Mouse (Mus musculus) stomach, embryonic 15.5 days (tissue): Measurements from ENCODE around the gene P2rx4. TPM values are rescaled to one million over a fixed set of nuclear protein-coding genes. Genes with fewer than 3 reads are reported as not detected.

Experiments used
- ATAC-seq: fragments of 200-750 bp; cut with Nextera tagmentation; 2 replicates; pipeline ENCODE4 v1.8.0; 2017; ENCODE audit warnings: low read depth, moderate number of reproducible peaks, moderate TSS enrichment; ENCODE audit not compliant: insufficient read depth, low FRiP score
- H3K27ac ChIP-seq: fragments of 300-500 bp; sonication (generic); 2 replicates; pipeline ENCODE4 v1.5.1; 2015; ENCODE audit warnings: mild to moderate bottlenecking, inconsistent platforms
- H3K27me3 ChIP-seq: fragments of 300-500 bp; sonication (generic); replicated peaks from 2 replicates; pipeline ENCODE4 v1.6.1; 2015; ENCODE audit warnings: inconsistent platforms
- H3K36me3 ChIP-seq: fragments of 300-500 bp; sonication (generic); 2 replicates; pipeline ENCODE4 v1.6.1; 2015; ENCODE audit warnings: inconsistent platforms
- H3K4me1 ChIP-seq: fragments of 300-500 bp; sonication (generic); 2 replicates; pipeline ENCODE4 v1.6.1; 2015; ENCODE audit warnings: inconsistent platforms
- H3K4me2 ChIP-seq: fragments of 300-500 bp; sonication (generic); 2 replicates; pipeline ENCODE4 v1.6.1; 2015; ENCODE audit warnings: mild to moderate bottlenecking, inconsistent platforms
- H3K4me3 ChIP-seq: fragments of 300-500 bp; sonication (generic); replicated peaks from 2 replicates; pipeline ENCODE4 v1.5.1; 2015; ENCODE audit warnings: inconsistent platforms
- H3K9ac ChIP-seq: fragments of 300-500 bp; sonication (generic); 2 replicates; pipeline ENCODE4 v1.6.1; 2015; ENCODE audit warnings: inconsistent platforms
- H3K9me3 ChIP-seq: fragments of 300-500 bp; sonication (generic); 2 replicates; pipeline ENCODE4 v1.6.1; 2016; ENCODE audit warnings: inconsistent platforms
- WGBS: fragments of 180-500 bp; shearing (Covaris S2); methylation state at CpG from one replicate; pipeline ENCODE4 v1.1.7; 2015; 5-methylcytosine and 5-hydroxymethylcytosine counted together
- polyA plus RNA-seq: library from polyadenylated mRNA; unstranded; fragments of >200 nt; fragmentation: Nextera tagmentation; extraction: Ambion mirVana; gene quantifications from 2 replicates; pipeline ENCODE4 v1.2.1, GENCODE M21; 2015

Gene P2rx4
- polyA plus RNA-seq, 1 experiment from 2014 or later = 26.9 TPM

- no peak overlapping the region for H3K9ac ChIP-seq
- no peak overlapping the region for H3K4me2 ChIP-seq
- ATAC-seq = no peak
- H3K27ac ChIP-seq = no peak overlapping the region
- no peaks in the 10 kb centered on the region for H3K27me3 ChIP-seq
- H3K36me3 ChIP-seq = no peaks in the 10 kb centered on the region
- no peak overlapping the region for H3K4me3 ChIP-seq
- no peaks in the 10 kb centered on the region for H3K9me3 ChIP-seq
- WGBS = 67% methylated on average over 3 of the region's 3 CpGs
- H3K4me1 ChIP-seq = peaks cover 8% of the 10 kb centered on the region; the same call in 1 of the 2 replicates
These were observed 2.2 kb upstream of the P2rx4 start for GRCm38 (mm10) chr5:122705174-122705573.

DNA sequence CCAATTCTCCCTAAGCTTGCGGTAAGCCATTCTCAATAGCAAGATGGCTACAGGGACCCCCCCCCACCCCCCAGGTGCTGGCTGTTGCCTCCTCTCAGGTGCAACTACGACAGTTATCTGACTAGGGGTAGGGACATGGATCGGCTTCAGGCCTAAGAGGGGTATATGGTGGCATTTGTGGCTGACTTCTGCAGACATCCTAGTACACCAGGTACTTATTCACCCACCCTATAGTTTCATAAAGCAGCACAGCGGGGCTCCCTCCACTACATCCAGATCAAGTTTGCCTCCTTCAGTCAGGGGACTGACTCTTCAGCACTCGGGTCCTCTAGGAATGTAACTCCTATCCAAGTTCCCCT is 448 bp upstream of the P2rx4 start:
- H3K27ac ChIP-seq = peak overlapping the region; percentile 84
- WGBS = 40% methylated on average over 5 of the region's 5 CpGs
- H3K4me3 ChIP-seq = peak overlapping the region; percentile 72
- H3K4me2 ChIP-seq = peak overlapping the region; percentile 92
- H3K9me3 ChIP-seq = no peaks in the 10 kb centered on the region
- no peaks in the 10 kb centered on the region for H3K27me3 ChIP-seq
- no peaks in the 10 kb centered on the region for H3K36me3 ChIP-seq
- H3K4me1 ChIP-seq = peaks cover 5% of the 10 kb centered on the region; the same call in 1 of the 2 replicates
- peak overlapping the region; percentile 65; the same call in 1 of the 2 replicates for H3K9ac ChIP-seq
- ATAC-seq = 0 out of 2 replicates have a peak, but pooled peaks have one; percentile 12

DNA sequence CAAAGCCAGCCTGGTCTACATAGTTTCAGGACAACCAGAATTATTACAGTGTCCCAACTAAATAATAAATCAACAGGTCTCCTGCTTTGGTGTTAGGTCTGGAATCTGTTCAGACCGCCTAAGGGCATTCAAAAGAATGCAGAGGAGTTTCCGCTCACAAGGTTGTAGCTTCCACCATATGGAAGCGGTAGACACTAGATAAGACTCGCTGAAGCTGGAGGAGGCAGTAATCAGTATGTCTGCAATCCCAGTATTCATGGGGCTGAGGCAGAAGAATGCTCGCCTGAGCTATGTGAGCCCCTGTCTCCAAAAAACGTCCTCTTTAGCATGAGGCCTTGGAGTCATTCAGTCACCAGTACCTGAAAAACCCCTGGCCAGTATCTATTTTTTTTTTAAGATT is 1.5 kb downstream of the P2rx4 start:
- WGBS = 74% methylated on average over 6 of the region's 6 CpGs
- ATAC-seq = no peak
- H3K4me1 ChIP-seq = peaks cover 5% of the 10 kb centered on the region; the same call in 1 of the 2 replicates
- H3K27ac ChIP-seq = no peak overlapping the region
- no peaks in the 10 kb centered on the region for H3K9me3 ChIP-seq
- no peak overlapping the region for H3K4me2 ChIP-seq
- H3K9ac ChIP-seq = no peak overlapping the region
- H3K4me3 ChIP-seq = no peak overlapping the region
- no peaks in the 10 kb centered on the region for H3K27me3 ChIP-seq
- no peaks in the 10 kb centered on the region for H3K36me3 ChIP-seq

DNA sequence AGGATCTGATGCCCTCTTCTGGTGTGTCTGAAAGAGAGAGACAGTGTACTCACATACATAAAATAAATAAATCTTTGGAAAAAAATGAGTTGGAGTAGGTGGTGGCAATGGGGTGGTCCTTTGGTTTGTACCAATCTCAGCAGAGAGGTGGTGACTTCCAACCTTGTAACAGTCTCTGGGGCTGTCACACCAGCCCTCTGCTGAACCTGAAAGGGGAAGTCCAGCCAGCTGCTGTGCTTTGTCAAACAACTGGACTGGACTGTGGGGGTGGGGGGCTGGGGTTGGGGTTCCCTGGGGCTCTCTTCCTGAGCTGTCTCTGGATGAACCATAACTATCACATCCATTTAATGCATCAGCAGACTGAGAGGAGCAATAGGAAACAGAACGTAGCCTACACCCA is 8.4 kb downstream of the P2rx4 start:
- Histone ChIP-seq H3K36me3 (no peaks in the 10 kb centered on the region), H3K9ac (no peak overlapping the region), H3K4me3 (no peak overlapping the region), H3K27ac (no peak overlapping the region), H3K4me1 (no peaks in the 10 kb centered on the region), H3K27me3 (no peaks in the 10 kb centered on the region), H3K9me3 (no peaks in the 10 kb centered on the region; the same call in 1 of the 2 replicates), H3K4me2 (no peak overlapping the region)
- WGBS = 59% methylated on average over 1 of the region's 1 CpGs
- ATAC-seq = no peak

DNA sequence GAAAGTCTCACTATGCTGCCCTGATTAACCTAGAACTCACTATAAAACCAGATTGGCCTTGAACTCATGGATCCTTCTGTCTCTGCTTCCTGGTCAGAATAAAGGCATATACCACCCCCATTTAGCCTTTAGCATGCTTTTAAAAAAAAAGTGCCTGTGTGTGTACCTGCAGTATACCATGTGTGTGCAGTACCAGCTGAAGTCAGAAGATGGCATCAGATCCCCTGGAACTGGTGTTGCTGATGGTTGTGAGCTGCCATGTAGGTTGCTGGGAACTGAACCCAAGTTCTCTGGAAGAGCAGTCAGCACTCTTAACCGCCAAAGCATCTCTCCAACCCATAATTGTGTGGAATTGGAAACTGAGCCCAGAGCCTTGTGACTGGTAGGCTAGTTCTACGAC is 9.4 kb downstream of the P2rx4 start:
- no peaks in the 10 kb centered on the region for H3K36me3 ChIP-seq
- WGBS = 90% methylated on average over 2 of the region's 2 CpGs
- H3K4me3 ChIP-seq = no peak overlapping the region
- no peaks in the 10 kb centered on the region for H3K27me3 ChIP-seq
- H3K4me2 ChIP-seq = no peak overlapping the region
- H3K9me3 ChIP-seq = no peaks in the 10 kb centered on the region; the same call in 1 of the 2 replicates
- no peak overlapping the region for H3K9ac ChIP-seq
- H3K27ac ChIP-seq = no peak overlapping the region
- ATAC-seq = no peak
- H3K4me1 ChIP-seq = no peaks in the 10 kb centered on the region

DNA sequence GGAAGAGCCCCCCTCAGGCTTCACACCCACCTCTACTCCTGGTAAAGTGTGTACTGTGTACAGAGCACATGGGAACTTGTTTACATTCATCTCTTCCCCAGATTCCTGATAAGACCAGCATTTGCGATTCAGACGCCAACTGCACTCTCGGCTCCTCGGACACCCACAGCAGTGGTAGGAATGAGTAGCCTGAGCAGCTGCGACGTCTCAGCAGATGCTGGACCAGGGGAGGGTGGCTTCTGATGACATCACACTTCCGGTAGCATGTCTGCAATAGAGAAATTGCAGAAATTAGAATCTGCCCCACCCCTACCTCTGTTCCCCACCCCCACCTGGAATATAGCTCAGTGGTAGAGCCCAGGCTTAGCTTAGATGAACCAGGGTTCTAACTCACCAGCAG is 11.1 kb downstream of the P2rx4 start:
- no peak overlapping the region for H3K4me2 ChIP-seq
- no peak overlapping the region for H3K9ac ChIP-seq
- no peak overlapping the region for H3K27ac ChIP-seq
- no peaks in the 10 kb centered on the region for H3K27me3 ChIP-seq
- H3K4me1 ChIP-seq = no peaks in the 10 kb centered on the region
- H3K4me3 ChIP-seq = no peak overlapping the region
- no peaks in the 10 kb centered on the region for H3K36me3 ChIP-seq
- 34% methylated on average over 7 of the region's 7 CpGs for whole genome bisulfite sequencing
- no peaks in the 10 kb centered on the region; the same call in 1 of the 2 replicates for H3K9me3 ChIP-seq
- no peak; the same call in 1 of the 2 replicates for ATAC-seq

DNA sequence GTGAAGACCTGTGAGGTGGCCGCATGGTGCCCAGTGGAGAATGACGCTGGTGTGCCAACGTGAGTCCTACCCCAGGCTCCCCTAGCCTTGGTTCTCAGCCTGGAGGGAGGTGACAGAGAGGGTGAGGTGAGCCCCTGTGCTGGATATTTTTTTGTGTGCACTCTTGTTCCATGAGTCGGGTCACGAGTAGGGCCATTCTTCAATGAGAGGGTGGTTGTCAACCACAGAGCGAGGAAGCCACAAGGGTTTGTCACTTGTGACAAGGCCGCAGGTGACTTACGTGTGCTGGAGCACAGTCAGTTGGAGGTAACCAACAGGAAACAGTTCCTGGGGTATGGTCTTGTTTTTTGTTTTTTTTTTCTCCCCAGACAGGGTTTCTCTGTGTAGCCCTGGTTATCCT is 11.8 kb downstream of the P2rx4 start:
- WGBS = 94% methylated on average over 8 of the region's 8 CpGs
- Histone ChIP-seq H3K27me3 (no peaks in the 10 kb centered on the region), H3K4me2 (no peak overlapping the region), H3K9me3 (no peaks in the 10 kb centered on the region; the same call in 1 of the 2 replicates), H3K27ac (no peak overlapping the region), H3K36me3 (no peaks in the 10 kb centered on the region), H3K4me1 (no peaks in the 10 kb centered on the region), H3K9ac (no peak overlapping the region), H3K4me3 (no peak overlapping the region)
- no peak for ATAC-seq

- Histone ChIP-seq H3K4me2 (no peak overlapping the region), H3K9me3 (no peaks in the 10 kb centered on the region), H3K27me3 (no peaks in the 10 kb centered on the region), H3K4me1 (0 out of 2 replicates have a peak, but pooled peaks cover 3% of the 10 kb centered on the region), H3K4me3 (no peak overlapping the region), H3K27ac (no peak overlapping the region), H3K9ac (no peak overlapping the region), H3K36me3 (no peaks in the 10 kb centered on the region)
- WGBS = 86% methylated on average over 13 of the region's 13 CpGs
- ATAC-seq = no peak
These were observed 18.1 kb downstream of the P2rx4 start for GRCm38 (mm10) chr5:122725453-122725852.

- H3K9ac ChIP-seq = no peak overlapping the region
- no peak overlapping the region for H3K4me3 ChIP-seq
- no peaks in the 10 kb centered on the region for H3K9me3 ChIP-seq
- no peak overlapping the region for H3K4me2 ChIP-seq
- WGBS = 17% methylated on average over 7 of the region's 7 CpGs
- no peaks in the 10 kb centered on the region for H3K27me3 ChIP-seq
- H3K4me1 ChIP-seq = 0 out of 2 replicates have a peak, but pooled peaks cover 3% of the 10 kb centered on the region
- ATAC-seq = no peak
- no peak overlapping the region for H3K27ac ChIP-seq
- H3K36me3 ChIP-seq = no peaks in the 10 kb centered on the region
These were observed 18.7 kb downstream of the P2rx4 start for GRCm38 (mm10) chr5:122726068-122726467.

DNA sequence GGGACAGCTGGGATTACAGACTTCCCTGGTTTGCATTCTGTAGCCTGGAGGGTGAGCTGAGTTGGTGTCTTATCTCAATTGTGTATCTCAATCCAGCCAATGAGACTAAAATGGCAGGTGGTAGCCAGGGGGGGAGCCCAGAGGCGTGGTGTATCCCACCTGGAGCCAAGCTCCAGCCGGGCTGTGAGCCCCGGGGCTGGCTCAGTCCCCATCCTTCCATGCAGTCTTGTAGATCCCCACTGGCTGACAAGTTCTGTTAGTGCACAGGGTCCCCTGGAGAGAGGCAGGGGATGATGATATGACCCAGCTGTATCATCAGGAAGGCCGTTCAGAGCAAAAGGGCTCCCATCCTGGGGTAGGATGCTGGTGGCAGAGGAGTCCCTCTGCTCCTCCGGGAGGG is 19.3 kb downstream of the P2rx4 start:
- Histone ChIP-seq H3K36me3 (no peaks in the 10 kb centered on the region), H3K4me2 (no peak overlapping the region), H3K4me3 (no peak overlapping the region), H3K27me3 (no peaks in the 10 kb centered on the region), H3K4me1 (peaks cover 7% of the 10 kb centered on the region; the same call in 1 of the 2 replicates), H3K9me3 (no peaks in the 10 kb centered on the region), H3K27ac (no peak overlapping the region), H3K9ac (no peak overlapping the region)
- WGBS = 66% methylated on average over 5 of the region's 5 CpGs
- ATAC-seq = no peak

GRCm38 (mm10) chr5:122727096-122727495 is 19.8 kb downstream of the P2rx4 start:
- H3K9me3 ChIP-seq = no peaks in the 10 kb centered on the region
- no peaks in the 10 kb centered on the region for H3K36me3 ChIP-seq
- H3K4me2 ChIP-seq = no peak overlapping the region
- no peak for ATAC-seq
- H3K4me3 ChIP-seq = no peak overlapping the region
- H3K27me3 ChIP-seq = no peaks in the 10 kb centered on the region
- 92% methylated on average over 7 of the region's 7 CpGs for WGBS
- H3K9ac ChIP-seq = no peak overlapping the region
- H3K27ac ChIP-seq = no peak overlapping the region
- H3K4me1 ChIP-seq = peaks cover 11% of the 10 kb centered on the region; the same call in 1 of the 2 replicates

DNA sequence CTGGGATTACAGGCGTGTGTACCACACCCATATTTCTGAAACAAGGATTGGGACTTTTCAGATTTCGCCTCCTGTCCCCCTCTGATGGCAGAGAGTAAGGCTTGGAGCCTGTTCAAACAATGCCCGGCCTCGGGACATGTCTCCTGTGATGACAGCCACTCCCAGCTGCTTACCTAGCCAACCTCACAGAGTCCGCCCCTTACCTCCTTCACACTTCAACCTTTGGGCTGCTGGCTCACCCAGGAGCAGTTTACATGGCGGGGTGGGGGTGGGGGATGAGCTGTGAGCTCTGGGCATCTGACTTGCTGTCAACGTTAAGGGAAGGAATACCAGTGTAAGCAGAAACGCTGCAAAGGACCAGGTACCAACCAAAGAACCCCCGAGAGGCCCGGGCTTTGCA is 23.4 kb downstream of the P2rx4 start:
- H3K27me3 ChIP-seq = no peaks in the 10 kb centered on the region
- H3K4me3 ChIP-seq = no peak overlapping the region
- no peak overlapping the region for H3K4me2 ChIP-seq
- H3K27ac ChIP-seq = no peak overlapping the region
- no peaks in the 10 kb centered on the region for H3K36me3 ChIP-seq
- 75% methylated on average over 10 of the region's 10 CpGs for WGBS
- H3K4me1 ChIP-seq = peaks cover 18% of the 10 kb centered on the region
- no peak overlapping the region for H3K9ac ChIP-seq
- ATAC-seq = no peak
- H3K9me3 ChIP-seq = no peaks in the 10 kb centered on the region

GRCm38 (mm10) chr5:122731321-122731720 is 24.0 kb downstream of the P2rx4 start:
- Histone ChIP-seq H3K36me3 (no peaks in the 10 kb centered on the region), H3K4me2 (no peak overlapping the region), H3K27ac (peak overlapping the region; percentile 78), H3K9ac (no peak overlapping the region), H3K4me3 (no peak overlapping the region), H3K9me3 (no peaks in the 10 kb centered on the region), H3K4me1 (peaks cover 17% of the 10 kb centered on the region), H3K27me3 (no peaks in the 10 kb centered on the region)
- ATAC-seq = no peak
- 68% methylated on average over 8 of the region's 8 CpGs for WGBS
